Mouse (Mus musculus): Measurements from ENCODE around the gene Tubal3.

Gene Tubal3

DNA sequence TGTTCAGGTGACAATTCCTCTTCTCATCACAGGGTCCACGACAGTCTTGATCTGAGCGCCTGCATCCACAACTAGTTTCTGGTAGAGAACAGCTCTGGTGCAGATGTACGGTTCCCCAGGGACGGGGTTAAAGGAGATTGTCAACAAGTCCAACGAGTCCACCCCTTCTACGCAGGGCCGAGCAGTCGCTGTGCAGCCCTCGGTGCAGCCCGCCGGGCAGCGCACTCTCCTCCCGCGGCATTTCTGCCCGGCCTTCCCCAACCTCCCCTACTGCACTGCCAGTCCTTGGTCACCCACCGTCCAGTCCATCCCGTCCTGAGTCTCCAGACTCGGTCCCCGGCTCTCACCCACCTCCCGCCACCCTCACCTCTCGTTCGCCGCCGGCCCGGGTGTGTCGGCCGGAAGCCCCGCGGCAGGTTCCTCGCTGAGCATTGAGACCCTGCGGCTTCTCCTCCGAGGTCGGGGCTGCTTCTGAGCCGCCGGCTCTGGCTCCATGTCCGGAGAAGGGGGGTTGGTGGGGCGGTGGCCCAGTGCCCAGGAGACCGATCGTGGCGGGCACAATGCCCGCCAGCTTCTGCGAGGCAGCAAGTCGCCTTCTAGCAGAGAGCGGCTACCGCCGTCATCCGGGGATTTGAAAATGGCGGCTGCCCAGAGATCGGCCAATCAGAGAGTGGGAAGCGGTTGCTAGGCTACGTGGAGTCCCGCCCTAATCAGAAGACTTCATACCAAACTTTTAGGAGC lies at the start of gene Tubal3, which contains the start of gene Net1:
Gene Tubal3, plus strand, starts transcription at position 704 of the 741 bp plus-strand sequence.
Gene Net1, minus strand, starts transcription at position 650 of the 741 bp plus-strand sequence.
- in situ Hi-C loops (cut with MboI, MseI) = no loop called here

DNA sequence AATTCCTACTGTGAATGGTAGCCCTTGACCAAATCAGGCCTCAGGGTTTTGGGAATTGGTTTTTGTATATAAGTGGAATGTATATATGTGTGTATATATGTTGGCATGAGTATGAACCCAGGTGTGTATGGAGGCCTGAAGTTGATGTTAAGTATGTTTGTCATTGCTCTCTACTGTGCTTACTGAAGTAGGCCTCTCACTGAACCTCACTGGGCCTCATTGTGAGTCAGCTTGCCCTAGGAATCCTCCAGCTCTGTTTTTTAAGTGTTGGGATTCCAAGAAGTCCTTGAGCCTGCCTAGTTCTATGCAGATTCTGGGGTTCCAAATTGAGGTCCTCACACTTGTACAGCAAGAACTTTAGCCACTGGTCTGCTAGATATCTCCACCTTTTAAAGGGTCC lies 48.2 kb upstream of the Tubal3 start:
- in situ Hi-C loops (cut with MboI, MseI) = no loop called here

DNA sequence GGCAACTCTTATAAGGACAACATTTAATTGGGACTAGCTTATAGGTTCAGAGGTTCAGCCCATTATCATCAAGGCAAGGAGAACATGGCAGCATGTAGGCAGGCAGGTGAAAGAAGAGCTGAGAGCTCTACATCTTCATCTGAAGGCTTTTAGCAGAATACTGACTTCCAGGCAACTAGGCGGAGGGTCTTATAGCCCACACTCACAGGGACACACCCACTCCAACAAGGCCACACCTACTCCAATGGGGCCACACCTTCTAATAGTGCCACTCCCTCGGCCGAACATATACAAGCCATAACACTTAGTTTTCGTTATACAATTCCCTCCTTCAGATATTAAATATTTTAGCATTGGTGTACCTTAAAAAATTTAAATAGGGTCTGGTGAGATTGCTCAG lies 45.2 kb upstream of the Tubal3 start:
- in situ Hi-C loops (cut with MboI, MseI) = no loop called here

DNA sequence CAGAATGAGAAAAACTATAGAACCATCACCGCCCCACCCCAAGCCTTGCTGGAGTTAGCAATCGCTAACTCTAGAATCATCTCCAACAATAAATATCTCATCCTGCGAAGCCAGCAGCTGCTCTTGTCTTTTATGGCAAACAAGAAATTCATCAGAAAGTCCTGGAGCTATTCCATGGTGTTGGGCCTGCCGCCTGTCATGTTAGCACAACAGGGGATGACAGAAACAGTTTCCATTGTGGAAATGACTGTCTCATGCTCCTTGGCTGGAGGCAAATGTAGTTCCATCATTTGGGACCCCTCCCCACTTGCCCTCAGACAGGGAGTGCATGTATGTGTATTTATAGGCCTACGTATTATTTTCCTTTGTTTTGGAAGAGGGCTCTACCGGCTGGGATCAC lies 41.6 kb upstream of the Tubal3 start:
- in situ Hi-C loops (cut with MboI, MseI) = no loop called here

DNA sequence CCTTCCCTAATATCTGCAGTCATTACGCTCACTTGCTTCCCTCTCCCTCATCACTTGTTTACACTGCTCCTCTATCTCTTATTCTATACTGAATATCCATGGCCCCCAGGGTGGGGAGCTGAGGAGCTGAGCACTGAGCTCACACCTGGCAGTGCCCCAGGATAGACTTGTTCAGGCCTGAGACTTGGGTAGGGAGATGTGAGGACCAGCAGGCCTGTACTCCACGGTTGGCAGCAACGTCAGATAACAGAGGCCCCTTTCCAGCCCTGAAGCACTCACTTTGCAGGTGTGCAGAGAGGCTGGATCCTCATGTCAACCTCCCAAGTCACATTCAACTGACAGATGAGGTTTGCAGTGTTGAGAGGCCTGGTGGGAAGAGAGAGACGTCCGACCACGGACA lies 40.9 kb upstream of the Tubal3 start:
- in situ Hi-C loops (cut with MboI, MseI) = no loop called here

DNA sequence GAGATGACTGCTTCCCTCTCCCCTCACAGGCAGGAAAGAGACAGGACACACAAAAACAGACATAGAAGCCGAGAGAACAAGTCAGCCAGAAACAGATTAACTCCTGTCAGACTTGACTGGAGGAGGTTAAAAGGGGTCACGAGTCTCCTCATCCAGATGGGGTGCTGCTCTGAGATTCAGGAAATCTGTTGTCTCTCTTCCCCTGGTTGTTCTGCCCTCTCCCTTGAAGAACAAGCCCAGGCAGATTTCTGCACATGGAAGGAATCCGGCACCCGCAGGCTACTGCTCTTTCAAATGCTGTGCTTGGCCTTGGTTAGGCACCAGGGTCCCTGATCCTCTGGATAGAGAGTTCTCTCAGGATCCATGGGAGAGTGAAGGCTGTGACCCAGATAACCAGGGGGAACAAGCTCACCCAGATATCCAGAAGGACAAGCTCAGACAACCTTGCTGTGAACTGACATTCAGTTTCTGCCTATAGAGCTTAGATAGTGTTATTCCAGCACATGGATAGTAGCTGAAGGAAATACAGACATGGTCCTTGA lies 40.3 kb upstream of the Tubal3 start:
- in situ Hi-C loops (cut with MboI, MseI) = no loop called here

DNA sequence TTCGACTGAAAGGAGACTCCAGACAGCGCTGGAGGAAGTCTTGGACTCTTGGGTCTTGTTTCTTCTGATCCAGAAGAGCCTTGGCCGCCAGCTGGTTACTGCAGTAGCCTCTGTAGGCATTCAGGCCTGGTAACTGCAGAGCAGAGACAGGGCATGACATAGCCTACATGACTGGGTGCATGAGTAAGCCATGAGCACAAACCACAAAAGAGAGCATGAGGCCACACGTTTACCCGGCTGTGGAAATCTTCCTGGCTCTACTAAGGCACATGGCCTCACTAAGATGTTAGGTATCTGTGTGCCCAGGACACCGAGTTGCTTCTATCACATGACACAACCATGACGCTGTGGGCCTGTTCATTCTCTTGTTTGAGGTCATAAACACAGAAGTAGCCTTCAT lies 31.4 kb upstream of the Tubal3 start:
- in situ Hi-C loops (cut with MboI, MseI) = no loop called here

DNA sequence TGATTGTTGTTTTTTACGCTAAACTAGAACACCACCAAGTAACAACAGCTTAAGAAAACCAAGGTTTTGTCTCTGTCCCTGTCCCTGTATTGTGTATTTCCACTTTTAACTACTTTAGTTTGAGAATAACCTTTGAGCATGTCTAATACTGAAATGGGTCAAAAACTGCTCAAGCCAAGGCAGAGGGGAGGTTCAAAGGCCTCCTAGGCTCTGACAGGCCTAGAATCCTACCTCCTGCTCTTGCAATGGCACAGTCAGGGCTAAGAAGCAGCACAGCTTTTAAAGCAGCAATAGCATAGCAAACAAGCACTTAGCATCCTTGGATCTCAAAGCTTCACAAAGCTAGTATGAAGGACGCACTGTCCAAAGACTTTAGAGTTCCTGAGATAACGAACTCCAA lies 29.0 kb upstream of the Tubal3 start:
- in situ Hi-C loops (cut with MboI, MseI) = no loop called here

DNA sequence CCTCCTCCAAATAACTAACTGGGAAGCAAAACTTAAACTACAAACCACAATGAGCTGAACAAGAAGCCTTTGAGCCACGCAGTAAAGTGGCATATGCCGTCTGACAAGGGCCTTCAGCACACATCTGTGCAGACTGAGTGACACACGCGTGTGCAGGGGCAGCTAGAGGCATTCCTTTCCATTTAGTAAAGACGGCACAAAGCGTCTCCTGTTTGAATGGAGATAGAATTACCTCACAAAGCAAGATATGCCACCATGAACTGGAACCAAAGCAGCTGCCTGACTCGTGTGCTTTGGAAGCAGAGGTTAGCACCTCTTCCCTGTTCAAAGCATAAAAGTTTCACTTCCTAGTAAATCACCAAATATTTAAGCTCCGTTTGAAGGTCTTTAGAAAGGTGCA lies 28.0 kb upstream of the Tubal3 start:
- in situ Hi-C loops (cut with MboI, MseI) = no loop called here

DNA sequence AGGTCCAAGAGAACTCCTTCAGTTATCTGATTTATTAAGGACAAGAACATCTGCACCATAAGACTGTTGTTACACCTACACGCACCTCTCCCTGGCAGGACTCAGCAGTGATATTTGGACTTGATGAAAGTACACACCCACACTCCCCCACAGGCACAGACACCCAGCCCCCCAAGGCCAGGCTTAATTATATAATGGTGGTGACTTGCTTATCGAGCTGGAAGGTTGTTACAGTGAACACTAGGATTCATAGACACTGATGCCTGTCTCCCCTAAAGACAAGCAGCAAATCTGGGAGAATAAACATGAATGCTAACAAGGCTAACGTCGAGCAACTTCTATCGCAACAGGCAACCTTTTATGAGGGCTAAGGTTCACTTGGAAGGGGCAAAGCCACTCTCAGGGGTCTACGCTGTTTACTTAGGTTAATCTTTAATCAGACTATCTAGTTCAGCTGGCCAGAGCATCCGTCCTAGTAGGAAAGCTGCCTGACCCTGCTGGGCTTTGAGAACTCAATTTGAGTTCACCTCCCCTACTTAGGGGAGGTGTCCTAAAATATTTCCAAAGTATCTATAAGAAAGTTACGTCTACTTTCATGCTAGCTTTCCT lies 26.5 kb upstream of the Tubal3 start:
- in situ Hi-C loops (cut with MboI, MseI) = no loop called here

DNA sequence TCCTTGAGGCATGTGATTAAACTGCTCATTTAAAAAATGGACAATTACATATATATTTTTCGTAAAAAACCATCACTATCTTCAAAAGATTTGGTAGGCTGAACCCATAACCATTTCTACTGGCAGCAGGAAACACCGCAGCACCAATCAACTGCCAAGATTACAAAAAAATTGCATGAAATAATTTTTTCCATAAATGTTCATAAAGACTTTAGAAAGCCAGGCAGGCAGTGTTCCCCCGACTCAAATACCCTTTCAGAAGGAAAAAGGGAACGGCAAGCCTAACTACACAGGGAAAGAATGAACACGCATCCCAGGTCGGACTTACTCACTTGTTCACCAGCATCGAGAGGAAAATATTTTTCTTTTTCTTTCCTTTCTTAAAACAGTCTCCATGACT lies 25.5 kb upstream of the Tubal3 start:
- in situ Hi-C loops (cut with MboI, MseI) = no loop called here

DNA sequence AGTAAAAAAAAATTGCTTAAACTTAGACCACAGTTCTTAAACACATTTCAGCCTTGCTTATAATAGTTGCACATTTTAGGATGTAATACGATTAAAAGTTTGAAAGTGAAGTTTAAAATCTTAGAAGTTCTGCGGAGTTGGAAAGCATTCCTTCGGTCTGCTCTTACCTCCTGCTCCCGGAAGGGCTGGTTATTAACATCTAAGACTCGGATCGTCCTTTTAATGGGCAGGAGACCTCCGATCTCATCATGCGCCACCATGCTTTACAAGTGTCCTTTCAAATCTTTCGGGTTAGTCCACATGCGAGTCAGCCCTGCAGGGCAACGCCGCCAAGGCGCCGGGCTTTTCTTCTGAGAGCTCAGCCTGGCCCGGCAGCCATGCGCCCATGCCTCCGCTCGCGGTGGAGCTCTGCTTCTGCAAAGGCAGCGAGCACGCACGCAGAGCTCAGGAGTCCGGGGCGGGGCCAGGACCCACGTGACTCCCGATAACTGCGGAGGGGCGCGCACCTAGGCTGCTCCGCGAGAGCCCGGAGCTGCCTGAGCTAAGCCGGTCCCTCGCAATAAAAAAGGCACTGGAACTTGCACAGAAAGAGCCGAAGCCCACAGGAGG lies 24.8 kb upstream of the Tubal3 start:
- in situ Hi-C loops (cut with MboI, MseI) = no loop called here

DNA sequence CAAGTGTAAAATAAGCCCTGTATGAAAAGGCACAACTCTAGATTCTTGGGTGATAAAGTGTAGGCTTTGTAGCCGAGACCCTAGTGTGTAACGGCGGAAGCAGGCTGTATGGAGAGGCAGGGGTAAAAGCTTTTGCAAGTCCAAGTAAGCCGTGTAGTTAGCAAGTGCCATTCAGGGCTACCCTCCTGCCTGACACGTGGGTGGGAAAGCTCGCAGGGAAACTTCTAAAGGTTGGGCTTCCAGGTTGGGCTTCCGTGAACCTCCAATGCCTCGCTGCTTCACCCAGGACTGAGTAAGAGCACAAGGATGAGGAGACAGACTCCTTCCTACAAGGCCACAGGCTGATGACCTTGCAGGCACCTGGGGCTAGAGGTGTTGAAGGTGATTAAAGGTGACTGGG lies 23.5 kb upstream of the Tubal3 start:
- in situ Hi-C loops (cut with MboI, MseI) = no loop called here

DNA sequence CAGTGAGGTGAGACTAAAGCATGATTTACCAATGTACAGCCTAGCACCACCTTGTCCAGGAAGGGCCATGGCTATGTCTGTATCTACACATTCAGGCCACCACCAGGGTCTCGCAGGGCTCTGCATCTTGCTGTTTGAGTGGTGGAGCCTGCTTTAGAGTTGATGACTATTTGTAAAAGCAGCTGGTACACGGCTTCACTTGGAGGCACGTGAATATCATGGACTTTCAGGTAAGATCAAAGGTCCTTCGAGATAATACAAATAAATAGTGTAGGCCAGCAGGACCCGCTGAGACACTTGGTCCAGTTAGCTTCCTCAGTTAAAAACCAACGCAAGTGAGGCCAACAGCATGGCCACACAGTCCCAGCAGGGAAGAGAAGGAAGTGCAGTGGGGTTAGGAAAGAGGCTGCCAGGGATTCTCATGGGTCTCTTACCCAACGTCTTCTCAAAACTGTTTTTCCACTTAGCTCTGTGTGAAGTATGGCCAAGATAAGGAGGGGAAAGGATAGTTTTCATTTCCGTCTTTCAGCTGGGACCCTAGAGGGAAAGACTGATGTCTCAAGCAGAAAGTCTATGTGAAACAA lies 22.6 kb upstream of the Tubal3 start:
- in situ Hi-C loops (cut with MboI, MseI) = loop anchor here (5.0 kb wide), 1 partner anchor 233 kb away; no protein-coding TSS in a partner anchor

DNA sequence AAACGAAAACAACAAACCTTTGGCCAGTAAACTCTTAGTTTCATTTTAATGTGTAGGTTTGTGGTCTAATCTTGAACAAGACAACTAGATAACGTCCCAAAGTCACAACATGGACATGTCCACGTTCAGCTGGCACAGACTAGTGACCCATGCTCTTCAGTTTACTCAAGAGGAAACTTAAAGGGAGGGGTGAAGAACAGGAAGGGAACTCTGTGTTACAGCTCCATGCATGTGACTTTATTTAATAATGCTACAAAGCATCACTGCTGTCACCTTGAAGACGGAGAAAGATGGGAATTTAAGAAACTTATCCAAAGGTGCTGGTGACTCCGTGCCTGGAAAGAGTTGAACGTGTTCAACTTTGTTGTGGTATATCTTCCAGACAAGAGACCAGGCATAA lies 22.0 kb upstream of the Tubal3 start:
- in situ Hi-C loops (cut with MboI, MseI) = loop anchor here (5.0 kb wide), 1 partner anchor 234 kb away; no protein-coding TSS in a partner anchor

DNA sequence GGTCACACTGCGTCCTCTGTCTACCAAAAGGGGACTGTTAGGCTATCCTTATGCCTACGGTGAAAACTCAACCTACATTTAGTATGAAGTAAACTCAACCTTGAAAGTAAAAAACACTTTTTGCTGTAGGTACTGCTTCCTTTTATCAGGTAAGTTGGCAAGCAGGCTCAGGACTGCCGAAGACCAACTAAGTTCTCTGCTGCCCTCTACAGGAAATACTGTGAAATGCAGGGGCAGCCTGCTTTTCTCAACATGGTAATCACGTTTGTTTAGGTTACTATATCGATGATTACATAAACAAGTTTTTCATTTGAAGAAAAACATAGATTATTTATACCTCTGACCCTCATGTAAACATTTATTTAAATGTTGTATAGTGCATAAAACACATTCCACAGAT lies 21.2 kb upstream of the Tubal3 start:
- in situ Hi-C loops (cut with MboI, MseI) = loop anchor here (5.0 kb wide), 1 partner anchor 235 kb away; no protein-coding TSS in a partner anchor

DNA sequence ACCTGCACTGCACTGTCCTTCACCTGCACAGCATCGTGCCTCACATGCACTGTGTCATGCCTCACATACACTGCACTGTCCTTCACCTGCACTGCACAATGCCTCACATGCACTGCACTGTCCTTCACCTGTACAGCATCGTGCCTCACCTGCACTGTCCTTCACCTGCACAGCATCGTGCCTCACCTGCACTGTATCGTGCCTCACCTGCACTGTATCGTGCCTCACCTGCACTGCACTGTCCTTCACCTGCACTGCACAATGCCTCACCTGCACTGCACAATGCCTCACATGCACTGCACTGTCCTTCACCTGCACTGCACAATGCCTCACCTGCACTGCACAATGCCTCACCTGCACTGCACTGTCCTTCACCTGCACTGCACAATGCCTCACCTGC lies 19.9 kb upstream of the Tubal3 start:
- in situ Hi-C loops (cut with MboI, MseI) = loop anchor here (5.0 kb wide), 1 partner anchor 236 kb away; no protein-coding TSS in a partner anchor

DNA sequence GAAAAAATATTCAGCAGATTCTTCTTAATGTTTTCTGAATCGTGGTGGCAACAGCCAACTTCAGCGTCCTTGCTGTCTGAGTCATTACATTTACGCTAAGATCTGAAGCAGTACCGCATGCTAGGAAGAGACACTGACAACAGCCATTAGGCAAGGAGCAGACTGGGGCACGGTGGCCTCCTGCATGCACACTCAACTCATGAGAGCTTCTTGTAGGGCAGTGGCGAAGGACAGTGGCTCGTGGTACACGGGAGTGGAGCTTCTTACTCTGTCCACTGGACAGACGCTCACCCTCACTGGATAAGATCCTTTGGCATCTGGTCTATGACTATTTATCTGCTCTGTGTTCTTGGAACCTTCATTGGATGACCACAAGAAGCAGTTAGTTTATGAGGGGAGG lies 18.8 kb upstream of the Tubal3 start:
- in situ Hi-C loops (cut with MboI, MseI) = loop anchor here (5.0 kb wide), 1 partner anchor 237 kb away; no protein-coding TSS in a partner anchor

DNA sequence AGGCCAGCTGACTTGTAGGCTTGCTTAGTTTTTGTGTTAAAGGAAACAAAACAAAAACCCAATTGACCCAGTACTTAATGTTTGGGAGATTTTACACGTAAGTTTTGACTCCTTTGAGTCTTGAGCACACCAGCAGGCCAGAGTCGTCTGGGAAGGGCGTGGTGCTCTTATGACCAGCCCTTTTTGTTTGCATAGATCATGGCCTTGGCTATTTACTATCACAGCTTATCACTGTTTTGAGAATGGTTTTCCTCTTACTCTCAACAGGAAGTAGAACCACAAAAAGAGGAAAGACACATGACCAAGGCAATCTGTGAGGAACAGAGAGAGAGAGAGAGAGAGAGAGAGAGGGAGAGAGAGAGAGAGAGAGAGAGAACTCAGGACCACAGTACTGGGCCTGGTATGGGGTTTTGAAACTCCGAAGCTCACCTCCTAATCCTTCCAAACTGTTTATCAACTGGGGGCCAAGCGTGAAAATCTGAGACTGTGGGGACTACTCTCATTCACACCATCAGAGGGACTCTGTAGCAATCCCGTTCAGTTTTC lies 10.8 kb upstream of the Tubal3 start:
- in situ Hi-C loops (cut with MboI, MseI) = no loop called here

DNA sequence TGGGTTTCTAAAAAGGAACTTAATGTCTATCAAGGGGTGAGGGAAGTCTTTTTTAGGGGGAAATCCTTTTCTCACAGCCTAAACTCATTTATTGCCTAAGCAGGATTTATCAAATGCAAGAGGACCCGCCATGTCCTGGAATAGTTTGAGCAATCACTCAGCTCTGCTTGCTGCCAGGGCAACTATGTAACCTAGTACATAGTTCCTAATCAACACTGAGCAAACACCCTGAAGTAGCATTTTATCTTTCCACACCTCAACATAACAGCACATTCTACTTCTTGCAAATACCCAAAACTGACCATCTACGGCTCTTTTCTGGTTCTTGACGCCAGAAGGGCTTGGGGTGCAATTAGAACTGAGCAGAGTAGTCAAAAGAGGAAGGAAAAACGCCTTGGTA lies 9.8 kb upstream of the Tubal3 start:
- in situ Hi-C loops (cut with MboI, MseI) = no loop called here

DNA sequence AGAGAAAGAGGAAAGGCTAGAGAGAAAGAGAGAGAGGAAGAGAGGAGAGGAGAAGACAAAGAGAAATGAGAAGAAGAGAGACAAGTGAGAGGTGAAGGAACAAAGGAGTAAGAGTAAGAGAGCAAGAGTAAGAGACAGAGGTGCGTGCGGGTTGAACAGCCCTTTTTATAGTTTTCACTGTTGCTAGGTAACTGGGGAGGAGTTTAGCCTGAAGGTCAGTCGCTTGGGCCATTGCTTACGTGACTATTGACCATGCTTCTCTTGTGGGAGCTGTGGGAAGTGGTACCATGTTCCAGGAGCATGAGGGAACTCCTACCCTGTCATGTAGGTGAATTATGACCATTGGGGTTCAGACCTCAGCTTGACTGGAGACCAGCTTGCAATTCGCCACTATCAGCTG lies 7.7 kb upstream of the Tubal3 start:
- in situ Hi-C loops (cut with MboI, MseI) = no loop called here

DNA sequence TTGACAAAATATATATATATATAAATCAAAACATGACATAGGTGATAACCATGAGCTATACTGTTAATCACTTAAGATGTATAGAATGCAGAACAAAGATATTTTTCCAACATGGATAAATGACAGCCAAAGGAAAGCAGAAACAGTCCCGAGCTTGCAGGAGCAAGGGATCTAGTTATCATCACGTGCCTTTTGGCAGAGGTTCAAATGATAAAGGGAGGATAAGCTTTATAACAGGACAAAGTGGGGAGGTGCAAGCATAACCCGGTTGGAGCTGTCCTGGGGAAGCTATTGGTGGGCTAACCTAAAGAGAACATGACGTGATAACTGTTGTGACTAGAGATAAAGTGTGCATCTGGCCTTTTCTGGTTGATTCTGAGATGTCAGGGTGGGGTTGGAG lies 4.6 kb upstream of the Tubal3 start:
- in situ Hi-C loops (cut with MboI, MseI) = no loop called here

All from T-helper 2 cell (primary cell).